Mouse (Mus musculus) yolk sac, embryonic 10.5 days (tissue): ENCODE data around the gene Samd3.

Source experiments
- DNase-seq: peaks from one replicate; pipeline ENCODE4 v3.0.0-alpha.2; 2017; ENCODE audit warnings: low spot score

Samd3 gene

GRCm38 (mm10) chr10:26229488-26229887, at the start of gene Samd3:
TSS of gene Samd3 (plus strand) at chr10:26229707.
- no peak for DNase-seq

- DNase-seq, result no peak
These were observed 44.2 kb upstream of the Samd3 start for GRCm38 (mm10) chr10:26185289-26185688.

GRCm38 (mm10) chr10:26190811-26191210, 38.7 kb upstream of the Samd3 start:
- no peak for DNase-seq

GRCm38 (mm10) chr10:26194892-26195291, 34.6 kb upstream of the Samd3 start:
- no peak for DNase-seq

- DNase-seq, result no peak
These were observed 26.7 kb upstream of the Samd3 start for GRCm38 (mm10) chr10:26202708-26203368.

GRCm38 (mm10) chr10:26220729-26221128, 8.8 kb upstream of the Samd3 start:
- no peak for DNase-seq

- no peak for DNase-seq
These were observed 3.3 kb upstream of the Samd3 start for GRCm38 (mm10) chr10:26226241-26226640.

- no peak for DNase-seq
These were observed 2.8 kb upstream of the Samd3 start for GRCm38 (mm10) chr10:26226734-26227133.

- no peak for DNase-seq
These were observed 1.3 kb upstream of the Samd3 start for GRCm38 (mm10) chr10:26228187-26228586.

GRCm38 (mm10) chr10:26232071-26232653, 2.7 kb downstream of the Samd3 start:
- no peak for DNase-seq

- no peak for DNase-seq
These were observed 9.1 kb downstream of the Samd3 start for GRCm38 (mm10) chr10:26238559-26238958.

GRCm38 (mm10) chr10:26239090-26239489, 9.6 kb downstream of the Samd3 start:
- no peak for DNase-seq

- no peak for DNase-seq
These were observed 13.7 kb downstream of the Samd3 start for GRCm38 (mm10) chr10:26243203-26243602.

- no peak for DNase-seq
These were observed 15.0 kb downstream of the Samd3 start for GRCm38 (mm10) chr10:26244466-26244865.

GRCm38 (mm10) chr10:26249426-26250165, 20.1 kb downstream of the Samd3 start:
- no peak for DNase-seq

- no peak for DNase-seq
These were observed 30.4 kb downstream of the Samd3 start for GRCm38 (mm10) chr10:26259908-26260307.

GRCm38 (mm10) chr10:26263744-26264459, 34.4 kb downstream of the Samd3 start:
- DNase-seq, result no peak

GRCm38 (mm10) chr10:26275414-26275813, 45.9 kb downstream of the Samd3 start:
- no peak for DNase-seq

- DNase-seq, result no peak
These were observed 50.5 kb downstream of the Samd3 start for GRCm38 (mm10) chr10:26280009-26280408.

- no peak for DNase-seq
These were observed 57.6 kb downstream of the Samd3 start for GRCm38 (mm10) chr10:26287136-26287535.

- DNase-seq, result no peak
These were observed 67.7 kb downstream of the Samd3 start for GRCm38 (mm10) chr10:26297200-26297599.

GRCm38 (mm10) chr10:26297626-26298025, 68.1 kb downstream of the Samd3 start:
- DNase-seq, result no peak

GRCm38 (mm10) chr10:26302336-26302735, 72.8 kb downstream of the Samd3 start:
- no peak for DNase-seq
